Mouse (Mus musculus) layer of hippocampus, postnatal 36 days (tissue): Measurements from ENCODE around the gene 5830473C10Rik. TPM values are rescaled to one million over a fixed set of nuclear protein-coding genes. Genes with fewer than 3 reads are reported as not detected.
"Not testable (repeated sequence)": the region's sequence is repeated elsewhere in the genome, so short reads cannot be mapped to it uniquely, and the experiment has no call there.

Experiments
- DNase-seq, 2 experiments: peaks; one replicate each; pipeline ENCODE4 v3.0.0; 2022
- total RNA-seq, 2 experiments: library from RNA; stranded (reverse); gene quantifications; 2 replicates each; pipeline ENCODE4 v1.2.3; 2021

Gene 5830473C10Rik
- total RNA-seq, 2 experiments from 2014 or later = not detected

DNA sequence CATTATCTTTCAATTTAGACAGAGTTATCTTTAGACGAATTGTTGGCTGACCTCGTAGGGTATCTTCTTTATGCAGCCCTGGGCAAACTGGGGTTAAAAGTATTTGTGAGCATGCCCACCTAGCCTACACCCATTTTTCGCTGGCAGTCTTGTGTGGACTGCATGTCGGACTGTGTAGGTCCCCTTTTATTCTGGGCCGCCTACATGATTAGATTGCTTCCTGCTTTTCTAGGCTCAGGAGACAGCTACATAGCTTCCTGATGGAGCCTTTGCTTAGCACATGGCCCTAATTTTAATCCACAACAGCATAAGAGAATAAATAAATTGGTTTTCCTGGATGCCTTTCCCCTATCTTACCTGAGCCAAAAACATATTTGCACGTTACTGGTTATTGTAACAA lies 35.2 kb downstream of the 5830473C10Rik start:
- DNase-seq = no peak

DNA sequence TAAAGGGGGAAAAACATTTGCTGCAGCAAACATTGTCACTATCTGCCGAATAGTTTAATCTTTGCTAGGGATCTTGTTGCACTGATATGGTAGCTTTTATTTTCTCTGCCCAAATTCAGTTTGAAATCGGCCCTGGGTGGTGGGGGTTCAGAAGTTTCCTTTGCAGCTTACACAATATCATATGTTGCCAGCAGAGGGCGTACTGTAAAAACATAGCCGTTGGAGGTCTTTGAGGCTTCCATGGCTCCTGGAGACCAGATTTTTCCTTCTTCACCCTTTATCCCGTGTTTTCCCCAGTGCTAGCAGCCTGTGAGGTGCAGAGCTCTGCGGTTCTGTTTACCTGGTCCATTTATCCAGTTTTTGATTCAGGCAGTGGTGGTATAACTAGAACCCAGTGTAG lies 40.6 kb downstream of the 5830473C10Rik start:
- peak in 1 of 2 experiments; percentile 19 for DNase-seq

DNA sequence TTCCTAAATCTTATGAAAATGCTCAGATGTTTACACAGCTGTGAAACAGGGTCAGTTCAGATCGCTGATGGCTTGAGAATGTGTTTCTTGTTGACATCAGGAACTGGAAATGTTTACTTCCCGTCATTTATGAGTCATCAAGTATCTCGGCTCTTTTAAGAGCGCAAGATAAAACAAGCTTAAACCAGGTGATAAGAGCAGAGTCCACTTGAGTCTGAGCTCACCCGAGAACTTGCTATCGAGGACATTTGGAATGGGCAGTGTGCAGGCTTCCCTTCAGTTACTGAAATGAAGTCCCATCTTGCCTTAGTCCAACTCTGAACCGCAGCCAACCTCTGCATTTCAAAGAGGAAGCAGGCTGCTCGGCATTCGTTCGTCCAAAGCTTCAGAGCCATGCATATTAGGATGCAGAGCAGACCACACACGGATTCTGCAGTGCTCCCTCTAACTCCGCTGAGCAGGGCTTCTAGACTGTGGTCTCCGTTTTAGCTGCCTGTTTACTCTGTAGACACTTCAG lies 42.6 kb downstream of the 5830473C10Rik start:
- no peak for DNase-seq

DNA sequence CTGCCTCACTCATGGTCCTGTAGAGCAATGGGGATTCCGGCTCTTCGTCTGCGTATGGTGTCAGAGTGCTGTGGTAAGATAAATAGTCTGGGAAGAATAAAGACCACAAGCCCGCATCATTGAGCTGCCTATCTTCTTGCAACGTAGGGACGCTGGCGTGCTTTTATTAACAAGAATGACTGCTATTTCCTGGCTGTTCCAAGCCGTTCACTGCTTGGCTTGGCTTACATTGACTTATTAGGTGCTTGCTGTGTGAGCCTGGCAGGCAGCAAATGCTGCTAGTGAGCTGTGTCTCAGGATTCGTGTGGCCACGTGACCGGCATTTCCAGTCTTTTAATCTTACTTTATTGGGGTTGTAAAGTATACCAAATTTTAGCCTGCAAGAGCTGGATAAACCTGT lies 48.0 kb downstream of the 5830473C10Rik start:
- DNase-seq = no peak

DNA sequence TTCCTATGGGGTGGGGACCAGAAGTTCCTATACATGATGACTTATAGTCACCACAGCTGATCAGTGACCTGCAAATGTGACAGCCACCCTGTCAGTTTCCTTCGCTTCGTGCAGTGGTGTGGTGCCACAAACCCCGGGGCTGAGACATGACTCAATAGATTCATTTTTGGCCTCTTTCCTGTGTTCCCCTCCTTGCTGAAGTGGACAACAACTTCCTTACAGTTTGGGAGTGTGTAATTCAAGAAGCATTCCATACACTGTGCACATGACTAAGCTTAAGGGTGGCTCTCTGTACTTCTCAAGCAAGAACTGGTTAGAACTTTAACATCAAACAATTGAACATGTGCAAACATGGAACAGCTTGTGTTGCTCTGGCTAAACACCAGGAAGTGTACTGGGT lies 50.5 kb downstream of the 5830473C10Rik start:
- no peak for DNase-seq

DNA sequence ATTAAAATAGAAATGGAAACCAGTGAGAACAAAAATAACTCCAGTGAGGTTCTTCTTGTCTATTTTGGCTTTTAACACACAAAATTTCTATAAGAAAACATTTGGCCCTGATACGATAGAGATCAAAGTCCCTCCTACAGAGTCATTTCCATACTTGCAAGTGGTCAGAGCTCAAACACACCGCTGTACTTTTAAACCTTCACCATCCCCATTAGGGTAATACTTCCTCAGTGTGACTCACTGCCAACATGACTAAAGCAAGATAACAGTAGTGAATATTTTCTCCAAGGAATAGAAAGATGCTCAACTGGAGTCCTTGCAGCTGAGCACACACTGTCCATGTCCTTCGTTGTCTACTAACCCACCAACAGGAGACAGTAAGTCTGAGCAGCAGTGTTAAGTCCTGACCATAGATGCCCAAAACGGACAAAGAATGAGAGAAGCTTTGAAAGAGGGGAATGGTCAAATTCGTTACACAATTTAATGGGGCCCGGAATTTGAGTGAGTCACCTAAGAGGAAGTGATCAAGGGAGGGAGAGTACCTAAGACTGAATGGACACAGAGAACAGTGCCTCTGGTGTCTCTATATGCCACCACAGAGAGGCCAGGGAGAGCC lies 51.2 kb downstream of the 5830473C10Rik start:
- no peak for DNase-seq

DNA sequence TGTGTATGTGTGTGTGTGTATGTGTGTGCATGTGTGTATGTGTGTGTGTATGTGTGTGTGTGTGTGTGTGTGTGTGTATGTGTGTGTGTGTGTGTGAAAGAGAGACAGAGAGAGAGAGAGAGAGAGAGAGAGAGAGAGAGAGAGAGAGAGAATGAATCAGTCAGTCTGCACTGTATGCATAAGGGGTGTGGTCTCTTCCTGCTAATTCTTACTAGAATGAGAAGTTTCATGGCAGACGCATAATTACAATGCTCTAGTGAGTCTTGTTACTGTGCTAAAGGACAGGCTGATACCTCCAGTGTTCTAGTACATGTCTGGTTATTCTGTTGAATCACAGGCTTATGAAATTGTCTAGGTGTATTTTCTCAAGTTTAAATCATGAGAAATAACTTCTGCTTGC lies 51.8 kb downstream of the 5830473C10Rik start:
- not testable (repeated sequence) for DNase-seq

DNA sequence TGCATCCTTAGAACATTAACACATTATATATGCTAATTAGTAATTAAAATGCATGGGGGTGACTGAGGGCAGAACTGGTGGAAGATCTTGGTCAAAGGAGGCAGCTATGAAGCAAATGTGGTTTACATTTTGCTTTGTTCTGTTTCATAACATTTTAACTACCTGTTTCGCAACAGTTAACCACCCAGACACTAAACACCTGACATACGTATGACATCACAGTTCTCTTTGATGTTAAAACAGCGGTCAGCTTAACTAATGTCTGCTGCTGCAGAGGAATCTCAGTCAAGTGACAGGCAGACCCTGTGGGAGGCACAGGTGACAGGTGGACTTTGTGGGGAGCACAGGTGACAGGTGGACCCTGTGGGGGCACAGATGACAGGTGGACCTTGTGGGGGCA lies 57.0 kb downstream of the 5830473C10Rik start:
- no peak for DNase-seq

DNA sequence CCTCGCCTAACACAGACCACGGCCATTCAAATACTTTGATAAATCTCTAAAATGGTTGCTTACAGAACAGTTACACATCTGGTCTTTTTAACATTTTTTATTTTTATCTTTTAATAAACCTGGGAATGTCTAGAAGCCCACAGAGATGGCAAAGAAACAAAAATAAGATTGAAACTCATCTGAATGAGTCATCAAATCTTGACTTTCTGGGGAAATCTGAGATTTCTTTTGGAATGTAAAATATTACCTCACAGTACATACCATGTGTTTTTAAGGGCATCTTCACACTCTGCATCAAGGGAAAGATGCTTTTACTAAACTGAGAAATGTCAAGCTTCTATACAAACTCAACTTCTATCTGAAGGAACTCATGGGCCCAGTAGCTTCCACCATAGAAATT lies 60.4 kb downstream of the 5830473C10Rik start:
- no peak for DNase-seq

DNA sequence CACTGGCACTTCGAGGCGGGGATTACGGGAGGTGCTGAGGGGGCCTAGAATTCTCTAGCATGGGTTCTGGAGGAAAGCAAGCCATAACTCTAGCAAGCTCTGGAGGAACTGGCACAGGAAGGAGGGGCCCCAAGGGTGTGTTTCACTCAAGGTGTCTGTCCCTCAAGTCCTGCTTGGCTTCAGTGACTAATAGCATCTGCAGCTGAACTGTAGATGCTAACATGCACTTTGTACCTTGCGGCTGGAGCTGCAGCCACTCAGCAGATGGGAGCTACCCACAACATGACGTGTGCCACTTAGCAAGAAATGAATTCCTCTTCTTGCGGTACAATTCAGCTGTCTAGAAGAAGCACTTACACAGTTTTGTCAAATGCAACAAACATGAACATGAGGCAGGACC lies 60.8 kb downstream of the 5830473C10Rik start:
- no peak for DNase-seq

DNA sequence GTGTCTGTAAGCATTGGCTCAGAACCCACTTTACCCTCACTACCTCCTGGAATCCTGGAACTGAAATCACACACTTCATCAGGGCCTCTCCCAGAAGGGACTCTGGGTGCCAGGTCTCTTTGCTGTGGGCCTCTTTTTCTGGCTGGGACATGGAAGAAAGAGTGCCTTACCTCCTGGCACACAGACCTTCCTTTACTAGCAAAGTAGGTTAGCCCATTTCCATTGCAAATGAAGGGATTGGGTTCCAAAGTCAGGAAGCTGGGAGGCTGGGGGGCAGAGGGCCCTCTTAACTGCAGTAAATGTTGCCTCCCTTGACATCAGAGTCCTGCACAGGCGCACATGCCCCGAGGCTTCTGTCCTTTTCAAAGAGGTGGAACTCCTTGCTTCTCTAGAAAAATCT lies 62.3 kb downstream of the 5830473C10Rik start:
- DNase-seq = no peak

DNA sequence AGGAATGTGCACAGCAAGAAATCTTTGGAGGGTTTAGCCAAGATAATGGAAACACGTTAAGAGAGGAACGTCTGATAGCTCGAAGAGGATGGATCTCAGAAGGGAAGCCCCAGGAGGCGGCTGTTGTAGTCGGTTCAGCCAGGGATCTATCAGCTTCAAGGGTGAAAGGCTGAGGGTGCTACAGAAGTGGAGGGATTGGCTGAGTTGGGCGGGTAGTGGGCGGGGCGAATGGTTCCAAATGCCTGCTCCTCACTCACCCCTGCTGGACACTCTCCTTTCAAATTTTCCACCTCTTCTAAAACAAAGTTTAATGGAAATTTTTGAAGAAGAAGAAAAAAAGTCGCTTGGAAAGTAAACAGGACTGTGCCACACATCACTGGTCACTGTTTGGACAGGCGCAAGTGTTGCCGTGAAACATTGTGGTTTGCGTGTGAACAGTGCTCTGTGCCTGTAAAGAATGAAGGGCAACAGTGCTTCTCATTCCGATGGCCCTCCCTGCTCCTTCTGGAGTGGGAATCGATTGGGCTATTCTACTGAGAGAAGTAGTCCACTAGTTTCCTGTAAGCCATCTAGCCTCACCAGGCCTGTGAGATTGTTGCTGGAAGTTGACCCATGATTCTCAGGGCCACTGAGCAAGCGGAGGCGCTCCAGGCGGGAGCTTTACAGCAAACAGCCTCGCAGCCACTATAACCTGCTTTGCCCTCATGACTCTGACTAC lies 64.0 kb downstream of the 5830473C10Rik start:
- DNase-seq = no peak

DNA sequence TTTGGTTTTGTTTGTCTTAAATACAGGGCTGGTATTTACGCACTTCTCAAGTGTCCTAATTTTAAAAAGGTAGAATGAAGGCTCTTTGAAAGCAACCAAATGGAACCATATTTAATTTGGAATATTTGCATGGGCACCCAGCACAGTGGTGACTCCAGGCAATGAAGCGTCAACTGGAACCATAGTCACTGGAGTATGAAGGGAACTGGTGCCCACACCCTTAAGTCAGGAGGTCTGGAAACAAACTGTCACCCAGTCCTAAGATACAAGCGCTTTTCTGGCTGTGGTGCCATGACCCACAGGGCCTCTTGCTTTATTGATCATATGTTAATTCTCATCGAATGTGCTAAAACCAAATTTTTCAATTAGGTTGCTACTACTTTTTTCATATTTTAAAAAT lies 66.5 kb downstream of the 5830473C10Rik start:
- DNase-seq = no peak

DNA sequence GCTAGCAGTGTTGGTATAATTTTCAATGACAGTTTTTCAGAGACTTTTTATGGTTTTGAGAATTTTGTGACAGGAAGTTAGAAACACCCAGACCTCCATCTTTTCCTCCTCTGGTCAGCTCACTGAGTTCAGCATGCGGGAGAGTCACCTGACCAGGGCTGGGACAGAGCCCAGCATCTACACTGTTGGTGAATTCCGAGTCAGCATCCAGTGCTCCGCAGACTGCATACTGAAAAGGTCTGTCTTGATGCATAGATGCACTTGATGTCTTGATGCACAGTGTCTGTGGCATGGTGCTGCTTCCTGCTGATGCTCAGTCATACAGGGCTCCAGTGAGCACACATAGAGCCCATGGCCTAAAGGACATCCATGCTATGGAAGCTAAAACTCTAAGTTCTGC lies 67.1 kb downstream of the 5830473C10Rik start:
- DNase-seq = no peak

DNA sequence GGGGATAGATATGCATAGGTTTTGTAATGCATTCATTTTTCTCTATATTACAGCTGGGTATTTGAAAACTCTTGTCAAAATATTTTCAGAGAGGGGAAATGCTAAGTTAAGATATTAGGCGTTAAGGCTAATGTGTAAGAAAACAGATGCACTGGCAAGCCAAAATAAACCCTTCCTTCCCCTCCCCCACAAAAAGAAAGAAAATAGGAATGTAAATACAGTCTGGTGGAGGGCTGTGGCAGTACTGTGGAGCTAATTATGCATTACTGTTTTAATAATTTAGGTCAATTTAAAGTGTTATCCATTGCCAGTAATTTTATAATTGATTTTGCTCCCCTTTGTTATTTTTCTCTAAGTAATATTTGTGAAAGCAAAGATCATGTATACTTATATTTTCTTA lies 67.6 kb downstream of the 5830473C10Rik start:
- DNase-seq = no peak

DNA sequence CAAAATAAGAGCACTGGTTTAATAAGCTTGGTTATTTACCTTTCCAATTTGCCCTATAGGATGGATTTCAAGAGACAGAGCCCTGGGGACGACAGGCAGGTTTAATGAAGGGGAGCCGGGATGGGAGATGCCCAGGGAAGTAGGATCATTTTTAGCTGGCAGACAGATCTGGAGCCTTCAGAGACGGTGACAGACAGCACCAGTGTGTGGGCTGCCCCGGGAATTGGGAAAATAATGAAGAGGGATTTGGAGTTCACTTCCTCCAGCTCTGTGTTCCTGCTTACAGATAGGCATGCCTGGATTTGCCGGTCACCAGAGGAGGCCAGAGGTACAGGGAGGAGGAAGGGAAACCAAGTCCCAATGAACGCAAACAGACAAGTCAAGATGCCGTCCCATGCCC lies 74.0 kb downstream of the 5830473C10Rik start:
- DNase-seq = no peak

DNA sequence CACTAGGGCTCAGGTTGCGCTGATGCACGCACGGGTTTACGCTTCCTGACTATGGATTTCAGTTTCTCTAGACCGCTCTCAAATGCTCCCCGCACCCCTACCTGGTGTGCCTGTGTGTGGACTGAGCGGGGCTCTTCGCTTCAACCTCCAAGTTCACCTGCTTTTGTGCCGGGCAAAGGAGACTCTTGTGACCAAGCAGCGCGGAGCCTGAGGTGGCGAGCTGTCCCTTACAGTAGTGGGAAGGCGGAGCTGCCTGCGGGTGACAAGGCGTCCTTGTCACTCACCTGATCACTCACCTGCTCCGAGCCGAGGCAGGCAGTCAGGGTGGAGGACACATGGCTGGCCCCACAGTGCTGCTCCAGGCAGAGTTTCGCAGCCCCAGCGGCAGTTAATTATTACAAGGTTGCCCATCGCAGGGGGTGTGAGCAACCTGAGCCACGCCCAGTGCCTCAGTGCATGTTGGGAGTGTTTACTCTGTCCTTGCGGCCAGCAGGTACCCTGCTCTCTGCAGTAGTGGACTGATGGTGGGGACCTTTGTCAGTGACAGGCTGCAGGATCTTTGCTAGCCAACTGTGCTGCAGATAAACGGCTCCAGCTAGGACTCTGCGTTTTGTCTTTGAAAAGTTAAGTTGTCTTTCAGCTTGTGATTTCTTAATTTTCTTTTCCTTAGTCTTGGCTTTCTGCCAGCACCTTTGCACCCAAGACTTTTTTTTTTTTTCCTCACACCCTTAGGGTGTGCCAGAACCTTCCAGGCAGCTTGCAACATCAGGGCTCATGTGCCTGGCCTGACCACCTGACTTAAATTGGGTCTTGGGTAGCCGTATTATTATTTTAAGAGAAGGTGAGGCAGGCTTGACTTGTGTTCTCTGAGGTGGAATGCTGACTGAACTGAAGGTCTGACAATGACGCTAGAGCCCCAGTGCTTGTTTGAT lies 79.6 kb downstream of the 5830473C10Rik start, which contains the start of gene Rassf6:
Gene Rassf6, minus strand, starts transcription at position 372 of the 932 bp plus-strand sequence.
- no peak for DNase-seq

DNA sequence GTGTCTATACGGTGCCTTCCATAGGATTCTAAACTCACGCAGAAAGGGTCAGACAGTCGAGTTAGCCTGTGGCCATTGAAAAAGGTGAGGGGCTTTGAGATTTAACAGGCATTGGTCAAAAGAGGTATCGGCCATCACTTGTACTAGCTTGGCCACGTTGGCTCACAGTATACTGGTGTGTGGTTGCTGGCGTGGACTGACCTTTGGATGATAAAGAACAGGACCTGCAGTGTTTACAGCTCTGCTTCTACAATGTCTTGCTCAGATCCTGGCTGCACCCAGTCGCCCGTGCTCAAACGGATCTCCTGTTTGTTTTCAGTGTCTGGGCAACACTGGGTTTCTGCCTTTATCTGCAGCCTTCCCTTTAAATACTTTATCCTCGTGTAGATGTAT lies 80.3 kb downstream of the 5830473C10Rik start:
- DNase-seq = no peak

DNA sequence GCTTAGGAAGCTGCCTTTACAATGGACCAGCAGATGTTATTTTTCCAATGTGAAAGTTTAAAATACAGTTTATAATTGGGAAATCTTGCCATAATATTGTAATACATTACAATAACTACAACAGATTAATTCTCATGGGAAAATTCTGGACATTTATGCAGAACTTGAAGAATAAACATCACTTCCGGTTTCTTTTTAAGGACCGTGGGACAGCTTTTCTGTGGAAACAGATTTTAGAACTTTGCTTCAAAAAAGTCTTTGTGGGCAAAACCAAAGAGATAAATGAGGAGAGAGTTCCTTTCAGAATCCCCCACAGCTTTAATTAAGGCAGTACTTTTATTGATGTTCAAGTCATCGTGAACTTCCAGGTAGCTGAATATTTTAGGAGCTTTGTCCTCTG lies 84.7 kb downstream of the 5830473C10Rik start:
- DNase-seq = no peak

DNA sequence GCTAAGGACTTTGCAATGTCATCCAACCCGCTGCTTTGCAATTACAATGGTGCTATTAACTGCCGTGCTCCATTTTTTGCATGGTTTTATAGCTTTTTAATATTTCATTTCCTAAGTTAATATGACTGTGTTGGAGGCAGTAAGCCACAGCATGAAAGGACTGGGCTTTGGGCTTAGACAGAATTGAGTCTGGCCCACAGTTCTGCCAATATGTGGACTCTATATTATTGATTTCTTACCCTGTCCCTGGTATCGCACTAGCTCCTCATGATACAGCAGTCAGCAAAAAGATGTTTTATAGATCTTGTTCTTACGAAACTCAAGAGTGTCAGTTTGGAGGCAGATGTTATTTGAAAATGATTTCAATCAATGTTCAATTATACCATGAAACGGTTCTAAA lies 85.5 kb downstream of the 5830473C10Rik start:
- no peak for DNase-seq
